Mouse (Mus musculus): ENCODE data around the gene Gm10718.
"Not testable (repeated sequence)": the region's sequence is repeated elsewhere in the genome, so short reads cannot be mapped to it uniquely, and the experiment has no call there.

DNA sequence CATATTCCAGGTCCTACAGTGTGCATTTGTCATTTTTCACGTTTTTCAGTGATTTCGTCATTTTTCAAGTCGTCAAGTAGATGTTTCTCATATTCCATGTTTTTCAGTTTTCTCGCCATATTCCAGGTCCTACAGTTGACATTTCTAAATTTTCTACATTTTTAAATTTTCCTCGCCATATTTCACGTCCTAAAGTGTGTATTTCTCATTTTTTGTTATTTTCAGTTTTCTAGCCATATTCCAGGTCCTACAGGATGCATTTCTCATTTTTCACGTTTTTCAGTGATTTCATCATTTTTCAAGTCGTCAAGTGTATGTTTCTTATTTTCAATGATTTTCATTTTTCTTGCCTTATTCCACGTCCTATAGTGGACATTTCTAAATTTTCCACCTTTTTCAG, 3.4 kb downstream of the Gm10718 start:
- TF ChIP-seq GATA1 (IDR thresholded peaks at IDR 0.05; ENCODE audit: borderline replicate concordance, low read length); FLI1 (IDR thresholded peaks at IDR 0.05; ENCODE audit: low read length): not testable (repeated sequence)
